Mouse (Mus musculus) cortical plate, adult 2 months (tissue): Measurements from ENCODE around the gene Fndc5.

Source experiments
- CTCF ChIP-seq: fragments of 200-500 bp; IDR thresholded peaks from 2 replicates; pipeline ENCODE4 v1.5.1; 2011; ENCODE audit warnings: mild to moderate bottlenecking, control low read depth, low read length; ENCODE audit not compliant: insufficient read depth; ENCODE audit errors: extremely low read depth
- POLR2A ChIP-seq: fragments of 200-500 bp; IDR thresholded peaks from 2 replicates; pipeline ENCODE4 v1.6.1; 2011; ENCODE audit warnings: mild to moderate bottlenecking, low read length, control low read depth; ENCODE audit not compliant: insufficient read depth; ENCODE audit errors: extremely low read depth

DNA sequence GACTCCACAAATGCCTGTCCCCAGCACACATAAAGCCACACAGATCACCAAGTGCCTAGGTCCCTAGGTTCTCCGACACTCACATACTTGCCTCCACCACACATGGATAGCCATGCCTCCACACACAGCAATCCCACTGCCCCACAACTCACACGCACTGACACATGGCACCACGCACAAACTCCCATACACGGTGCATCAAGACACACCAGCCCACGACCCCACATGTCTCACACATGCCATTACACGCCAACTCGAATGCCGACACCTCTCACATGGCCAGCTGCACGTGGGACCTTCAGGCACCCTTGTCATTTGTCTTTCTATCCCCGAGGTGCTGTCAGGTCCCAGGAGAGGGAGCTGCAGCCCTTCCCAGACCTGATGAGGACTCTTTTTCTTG lies 17.1 kb upstream of the Fndc5 start:
- TF ChIP-seq POLR2A (peak; percentile 15; the same call in 1 of the 2 replicates), CTCF (0 out of 2 replicates have a peak, but pooled peaks have one; percentile 2)
